Mouse (Mus musculus) left cerebral cortex, adult 2 months (tissue): ENCODE results near the gene Syn3. TPM values are rescaled to one million over a fixed set of nuclear protein-coding genes. Genes with fewer than 3 reads are reported as not detected.

Experiments used
- DNase-seq, 2 experiments: peaks; one replicate each; pipeline ENCODE4 v3.0.0; 2021 to 2022; ENCODE audit warnings: low spot score in 2 of 2, mixed read lengths in 1 of 2; ENCODE audit errors: extremely low spot score in 1 of 2
- H3K27ac ChIP-seq: fragments of 200-600 bp; 2 replicates; pipeline ENCODE4 v1.8.1; 2022
- H3K4me3 ChIP-seq: fragments of 200-600 bp; 2 replicates; pipeline ENCODE4 v1.8.1; 2022
- CTCF ChIP-seq: fragments of 200-600 bp; IDR thresholded peaks from 2 replicates; pipeline ENCODE4 v1.8.1; 2022; ENCODE audit warnings: antibody characterized with exemption, mild to moderate bottlenecking, moderate library complexity
- intact Hi-C: fragments of 180-260 bp; cut with DNase I; formaldehyde crosslinking; loops from one replicate; pipeline ENCODE4 v1.15.1; 2025
- total RNA-seq, 2 experiments: library from RNA; stranded (reverse); gene quantifications; 2 replicates each; pipeline ENCODE4 v1.2.3; 2021

The Syn3 gene
- total RNA-seq, 2 experiments from 2014 or later = 29.9 to 30.8 TPM

DNA sequence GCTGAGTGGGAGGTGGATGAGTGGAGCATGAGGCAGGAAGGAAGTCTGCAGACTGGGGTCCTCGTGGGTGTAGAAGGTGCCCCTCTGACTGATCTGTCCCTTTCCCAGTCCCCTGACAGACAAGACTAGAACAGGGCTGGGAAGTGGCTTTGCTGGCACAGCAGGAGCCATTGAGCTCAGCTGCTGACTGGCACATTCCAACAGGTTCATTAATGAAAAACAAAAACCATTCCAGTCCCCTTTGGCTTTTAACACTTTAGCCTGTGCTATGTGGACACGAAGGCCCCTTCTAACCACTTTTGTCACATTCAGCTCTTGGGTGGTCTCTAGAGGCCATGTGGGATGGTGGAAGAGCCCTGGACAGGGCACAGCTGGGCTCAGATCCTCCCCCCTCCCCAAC is 194.1 kb downstream of the Syn3 start:
- H3K4me3 ChIP-seq = no peak overlapping the region
- H3K27ac ChIP-seq = no peak overlapping the region
- no peak for DNase-seq
- intact Hi-C loops = loop anchor here (5.0 kb wide), 2 partner anchors 38 to 53 kb away; no protein-coding TSS in a partner anchor
- TF ChIP-seq CTCF = no peak

DNA sequence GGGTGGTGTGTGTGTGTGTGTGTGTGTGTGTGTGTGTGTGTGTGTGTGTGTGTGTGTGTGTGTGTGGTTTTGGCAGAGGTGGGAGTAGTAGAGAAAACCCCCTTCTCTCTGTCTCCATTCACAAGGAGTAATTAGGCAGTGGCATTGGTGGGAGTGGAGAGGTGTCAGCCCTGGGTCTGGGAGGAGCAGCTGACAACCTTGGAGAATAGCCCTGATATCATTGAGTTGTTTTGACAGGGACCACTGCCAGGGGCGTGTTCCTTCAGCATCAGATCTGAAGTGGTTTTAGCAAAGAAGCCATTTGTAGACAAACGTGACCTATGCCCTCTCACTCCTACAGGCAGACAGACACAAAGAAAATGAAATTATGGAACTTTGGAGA is 195.2 kb downstream of the Syn3 start:
- intact Hi-C loops = loop anchor here (5.0 kb wide), 2 partner anchors 39 to 54 kb away; no protein-coding TSS in a partner anchor
- no peak for TF ChIP-seq CTCF
- Histone ChIP-seq H3K27ac (no peak overlapping the region), H3K4me3 (no peak overlapping the region)
- no peak for DNase-seq

DNA sequence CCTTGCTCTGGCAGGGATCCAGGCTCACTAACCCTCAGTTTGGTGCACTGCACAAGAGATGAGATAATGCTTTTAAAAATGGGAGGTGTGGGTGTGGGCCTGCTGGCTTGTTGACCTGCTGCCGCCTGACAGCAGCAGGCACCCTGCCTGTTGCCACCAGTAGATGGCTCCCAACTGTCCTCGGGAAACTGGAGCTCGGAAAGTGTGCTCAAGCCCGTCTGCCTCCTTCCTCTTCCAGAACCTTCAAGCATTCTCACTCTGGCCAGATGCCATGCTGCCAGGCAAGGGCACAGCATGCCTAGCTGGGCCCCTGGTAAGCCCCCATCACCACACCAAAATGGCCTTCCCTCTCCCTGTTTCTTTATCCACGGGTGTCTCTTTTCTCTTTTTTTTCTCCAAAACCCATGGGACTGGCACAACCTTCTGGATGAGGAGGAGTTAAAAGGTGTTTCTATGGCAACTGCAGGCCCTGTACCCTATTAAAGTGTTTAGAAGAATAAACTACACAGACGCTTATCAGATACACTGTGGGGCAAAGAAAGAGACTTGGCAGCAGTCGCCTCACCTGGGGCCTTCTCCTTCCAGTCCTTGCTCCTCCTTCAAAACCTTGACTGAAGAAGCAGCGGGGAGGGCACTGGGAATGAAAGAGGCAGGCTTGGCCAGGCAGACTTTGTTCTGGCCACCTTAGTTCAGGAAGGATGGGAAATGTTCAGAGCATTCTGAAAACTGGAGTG is 195.8 kb downstream of the Syn3 start:
- Histone ChIP-seq H3K4me3 (peak overlapping the region; percentile 68), H3K27ac (peak overlapping the region; percentile 65; the same call in 1 of the 2 replicates)
- peak; percentile 84 for TF ChIP-seq CTCF
- peak; percentile 71 for DNase-seq
- intact Hi-C loops = loop anchor here (1.0 to 5.0 kb wide), 3 partner anchors 39 to 149 kb away; no protein-coding TSS in a partner anchor

DNA sequence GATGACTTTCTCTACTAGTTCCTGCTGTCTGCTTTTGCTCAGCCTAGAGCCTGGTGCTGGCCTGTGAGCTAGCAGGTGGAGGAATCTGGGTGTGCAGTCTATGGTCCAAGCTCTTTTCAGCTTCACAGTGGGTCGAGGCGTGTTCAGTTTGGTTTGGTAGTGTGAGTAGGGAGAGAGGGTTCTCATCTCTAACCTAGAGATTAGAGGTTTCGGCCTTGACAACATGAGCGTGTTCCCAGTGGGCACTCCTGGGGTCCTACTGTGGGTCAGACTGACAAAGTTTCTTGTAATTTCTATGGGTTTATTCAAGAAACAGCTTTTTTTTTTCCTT is 196.4 kb downstream of the Syn3 start:
- no peak for TF ChIP-seq CTCF
- Histone ChIP-seq H3K4me3 (peak overlapping the region; percentile 68), H3K27ac (peak overlapping the region; percentile 62)
- DNase-seq = no peak
- intact Hi-C loops = loop anchor here (1.0 to 5.0 kb wide), 3 partner anchors 40 to 150 kb away; no protein-coding TSS in a partner anchor

DNA sequence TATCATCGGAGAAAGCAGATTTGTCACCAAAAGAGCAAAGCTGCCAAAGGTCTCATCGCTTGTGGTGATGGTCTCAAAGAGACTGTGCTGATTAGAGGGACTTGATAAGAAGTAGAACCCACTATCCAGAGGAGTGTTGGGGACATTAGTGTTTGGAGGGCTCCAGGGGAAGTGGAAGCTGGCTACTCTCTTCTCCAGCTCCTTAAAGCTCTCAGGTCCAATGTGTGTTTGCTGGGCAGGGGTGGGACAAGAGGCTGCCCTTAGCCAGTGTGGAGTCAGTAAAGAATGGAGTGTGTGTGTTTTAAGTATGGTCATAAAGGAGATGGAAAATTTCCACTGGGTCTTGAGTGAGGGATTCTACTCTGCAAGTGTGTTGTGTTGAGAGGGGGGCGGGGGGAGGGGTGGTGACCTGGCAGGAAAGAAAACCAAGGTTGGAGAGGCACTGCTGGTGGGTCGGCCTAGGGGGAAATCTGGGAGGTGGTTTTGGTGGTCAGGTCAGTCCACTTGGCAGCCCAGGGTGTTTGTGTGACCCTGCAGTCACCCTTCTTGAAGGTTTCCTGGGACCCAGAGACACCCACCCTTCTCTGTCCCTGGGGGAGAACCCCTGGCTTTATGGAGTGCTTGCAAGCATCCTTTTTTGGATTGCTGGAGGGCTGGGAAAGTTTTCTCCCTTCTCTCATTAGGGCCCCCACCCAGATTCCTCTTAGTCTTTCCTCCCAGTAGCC is 196.9 kb downstream of the Syn3 start:
- H3K4me3 ChIP-seq = peak overlapping the region; percentile 68
- no peak for DNase-seq
- H3K27ac ChIP-seq = peak overlapping the region; percentile 81
- no peak for TF ChIP-seq CTCF
- intact Hi-C loops = loop anchor here (1.0 to 5.0 kb wide), 3 partner anchors 41 to 151 kb away; no protein-coding TSS in a partner anchor

DNA sequence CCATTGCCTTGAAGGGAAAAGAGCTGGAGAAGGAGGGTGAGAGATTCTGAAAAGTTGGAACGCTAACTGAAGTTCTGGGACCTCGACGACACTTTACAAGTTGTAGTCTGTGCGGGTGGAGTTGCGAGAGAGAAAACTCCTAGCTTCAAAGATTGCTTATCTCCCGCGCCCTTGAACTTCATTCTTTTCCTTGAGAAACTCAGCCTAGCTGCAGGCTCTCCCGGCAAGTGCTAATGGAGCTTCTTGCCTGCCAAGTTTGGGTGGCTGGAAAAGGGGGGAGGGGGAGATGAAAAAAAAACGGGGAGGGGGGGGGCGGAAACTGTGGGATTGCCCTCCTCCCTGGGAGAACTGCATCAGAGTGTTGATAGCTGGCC is 197.6 kb downstream of the Syn3 start:
- Histone ChIP-seq H3K4me3 (peak overlapping the region; percentile 68), H3K27ac (peak overlapping the region; percentile 81)
- no peak for TF ChIP-seq CTCF
- intact Hi-C loops = loop anchor here (5.0 kb wide), 2 partner anchors 41 to 56 kb away; no protein-coding TSS in a partner anchor
- no peak for DNase-seq

DNA sequence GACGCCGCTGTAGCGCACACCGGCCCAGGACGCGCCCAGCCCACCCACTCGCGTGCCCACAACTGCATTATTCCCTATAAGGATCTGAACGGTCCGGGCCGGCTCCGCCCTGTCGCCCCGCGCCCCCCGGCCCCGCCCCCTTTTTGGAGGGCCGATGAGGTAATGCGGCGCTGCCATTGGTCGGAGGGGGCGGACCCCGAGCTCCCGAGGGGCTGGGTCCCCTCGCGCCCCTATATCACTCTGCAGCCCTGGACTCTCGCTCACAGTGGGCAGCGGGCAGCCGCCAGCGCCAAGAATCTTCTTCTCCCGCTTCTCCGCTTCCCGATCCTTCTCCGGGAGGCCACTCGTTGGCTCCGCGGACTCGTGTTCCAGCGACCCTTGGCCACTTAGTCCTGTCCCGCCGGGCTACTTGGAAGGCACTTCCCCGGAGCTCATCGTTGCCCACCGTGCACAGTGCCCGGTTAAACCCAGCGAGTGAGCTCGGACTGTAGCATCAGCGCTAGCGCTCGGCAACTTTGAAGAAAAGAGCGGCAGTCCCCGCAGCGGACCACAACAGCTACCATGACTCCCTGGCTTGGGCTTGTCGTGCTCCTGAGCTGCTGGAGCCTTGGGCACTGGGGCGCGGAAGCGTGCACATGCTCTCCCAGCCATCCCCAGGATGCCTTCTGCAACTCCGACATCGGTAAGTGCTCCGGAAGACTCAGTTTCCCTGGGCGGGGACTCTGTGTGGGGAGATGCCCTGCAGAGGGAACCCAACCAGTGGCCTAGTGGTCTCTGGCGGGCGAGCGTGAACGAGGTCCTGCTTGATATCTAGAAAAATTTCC is 198.2 kb downstream of the Syn3 start, which contains the start of gene Timp3:
Timp3 (plus strand) TSS at position 80 of the 824 bp plus-strand sequence.
- peak; percentile 42 to 58 for DNase-seq
- H3K4me3 ChIP-seq = peak within 1 kb of the TSS; percentile 68
- intact Hi-C loops = loop anchor here (5.0 kb wide), 2 partner anchors 42 to 57 kb away; no protein-coding TSS in a partner anchor
- H3K27ac ChIP-seq = peak within 1 kb of the TSS; percentile 81
- no peak for TF ChIP-seq CTCF

DNA sequence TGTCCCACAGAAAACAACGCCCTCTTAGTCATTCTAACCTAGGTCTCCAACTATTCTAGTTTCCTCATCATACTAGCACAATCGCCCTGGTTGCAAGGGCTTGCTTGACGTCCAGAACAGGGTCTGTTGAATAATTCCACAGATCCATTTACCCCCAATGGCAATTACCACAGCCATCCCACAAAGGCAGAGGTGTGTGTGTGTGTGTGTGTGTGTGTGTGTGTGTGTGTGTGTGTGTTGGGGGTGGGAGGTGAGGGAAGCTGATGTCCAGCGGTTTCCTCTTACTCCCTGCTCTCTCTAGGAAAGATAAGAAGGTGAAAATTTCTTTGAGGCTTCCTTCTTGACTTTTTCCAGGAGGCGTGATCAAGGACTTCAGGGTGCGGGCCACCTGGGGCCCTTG is 198.9 kb downstream of the Syn3 start:
- peak overlapping the region; percentile 68 for H3K4me3 ChIP-seq
- DNase-seq = no peak
- intact Hi-C loops = loop anchor here (5.0 kb wide), 3 partner anchors 43 to 332 kb away; no protein-coding TSS in a partner anchor
- H3K27ac ChIP-seq = no peak overlapping the region
- no peak for TF ChIP-seq CTCF

GRCm38 (mm10) chr10:86298326-86298725 is 200.4 kb downstream of the Syn3 start:
- H3K4me3 ChIP-seq = no peak overlapping the region
- intact Hi-C loops = loop anchor here (5.0 kb wide), 1 partner anchor 331 kb away; no protein-coding TSS in a partner anchor
- no peak for TF ChIP-seq CTCF
- H3K27ac ChIP-seq = no peak overlapping the region
- no peak for DNase-seq

DNA sequence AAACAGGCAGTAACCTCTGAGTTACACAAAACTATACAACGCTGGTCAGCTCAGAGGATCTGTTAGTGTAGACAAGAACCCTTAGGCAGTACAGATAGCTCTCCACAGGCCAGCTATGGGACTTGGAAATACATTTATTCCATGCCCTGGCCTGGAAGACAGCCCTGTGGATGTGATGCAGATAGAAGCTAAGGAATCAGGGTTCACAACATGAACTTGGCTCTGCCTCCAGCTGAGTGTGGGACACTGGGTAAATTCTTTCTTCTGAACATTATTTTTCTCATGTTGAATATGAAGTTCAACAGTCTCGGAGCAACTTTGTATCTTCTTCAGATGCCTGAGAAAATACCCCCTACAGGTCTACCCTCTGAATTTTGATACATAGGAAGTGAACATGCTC is 201.4 kb downstream of the Syn3 start:
- no peak for DNase-seq
- Histone ChIP-seq H3K27ac (no peak overlapping the region), H3K4me3 (no peak overlapping the region)
- TF ChIP-seq CTCF = no peak
- intact Hi-C loops = loop anchor here (2.0 to 5.0 kb wide), 3 partner anchors 115 to 330 kb away; no protein-coding TSS in a partner anchor

DNA sequence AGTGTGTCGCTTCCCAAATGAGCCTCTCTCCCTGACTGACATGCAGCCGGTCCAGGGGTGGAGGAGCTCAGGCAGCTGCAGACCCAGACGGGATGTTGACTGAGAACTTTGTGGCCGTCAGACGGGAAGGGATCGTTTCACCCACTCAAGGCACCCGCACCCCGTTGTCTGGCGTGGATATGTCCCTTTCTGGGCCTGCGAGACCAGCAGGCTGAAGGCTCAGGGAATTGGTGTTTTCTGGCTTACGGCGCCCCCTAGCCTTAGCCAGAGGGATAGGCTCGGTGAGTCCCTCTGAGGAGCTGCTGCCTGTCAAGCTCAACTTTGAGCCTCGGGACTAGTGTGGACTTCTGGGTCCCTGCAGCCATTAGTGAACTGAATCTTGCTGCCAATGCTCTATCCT is 202.6 kb downstream of the Syn3 start:
- intact Hi-C loops = loop anchor here (1.0 to 5.0 kb wide), 4 partner anchors 113 to 329 kb away; no protein-coding TSS in a partner anchor
- DNase-seq = peak; percentile 72 to 78
- Histone ChIP-seq H3K4me3 (0 out of 2 replicates have a peak overlapping the region, but pooled peaks have one; percentile 4), H3K27ac (no peak overlapping the region)
- peak; percentile 99 for TF ChIP-seq CTCF
